Mouse (Mus musculus) erythroblast, embryonic 14.5 days (primary cell): ENCODE data around the gene Btnl4. TPM values are rescaled to one million over a fixed set of nuclear protein-coding genes. Genes with fewer than 3 reads are reported as not detected.

Source experiments
- H3K27me3 ChIP-seq: 2 replicates; pipeline ENCODE4 v1.6.1; 2012; ENCODE audit warnings: inconsistent platforms; ENCODE audit not compliant: control insufficient read depth
- H3K36me3 ChIP-seq: 2 replicates; pipeline ENCODE4 v1.6.1; 2012; ENCODE audit warnings: mild to moderate bottlenecking, inconsistent platforms; ENCODE audit not compliant: control insufficient read depth
- H3K4me1 ChIP-seq: 2 replicates; pipeline ENCODE4 v1.6.1; 2012; ENCODE audit warnings: inconsistent platforms; ENCODE audit not compliant: control insufficient read depth
- H3K4me3 ChIP-seq: replicated peaks from 2 replicates; pipeline ENCODE3; 2012; ENCODE audit warnings: moderate library complexity, mild to moderate bottlenecking, inconsistent platforms
- H3K9me3 ChIP-seq: 2 replicates; pipeline ENCODE4 v1.6.1; 2012; ENCODE audit warnings: low read length, inconsistent platforms, mixed read lengths; ENCODE audit not compliant: control insufficient read depth
- GATA1 ChIP-seq: IDR thresholded peaks from 2 replicates; pipeline ENCODE4 v1.6.1; 2012; ENCODE audit warnings: low read length, inconsistent platforms, mixed read lengths
- TAL1 ChIP-seq: IDR thresholded peaks from 3 replicates; pipeline ENCODE4 v1.6.1; 2012; ENCODE audit warnings: low read length, inconsistent platforms, mixed read lengths
- polyA plus RNA-seq: library from polyadenylated mRNA; stranded (reverse); fragments of >175 nt; gene quantifications from 2 replicates; pipeline ENCODE4 v1.2.3, GENCODE M21; 2012

The Btnl4 gene
- polyA plus RNA-seq, 1 experiment, result 0.02 TPM

DNA sequence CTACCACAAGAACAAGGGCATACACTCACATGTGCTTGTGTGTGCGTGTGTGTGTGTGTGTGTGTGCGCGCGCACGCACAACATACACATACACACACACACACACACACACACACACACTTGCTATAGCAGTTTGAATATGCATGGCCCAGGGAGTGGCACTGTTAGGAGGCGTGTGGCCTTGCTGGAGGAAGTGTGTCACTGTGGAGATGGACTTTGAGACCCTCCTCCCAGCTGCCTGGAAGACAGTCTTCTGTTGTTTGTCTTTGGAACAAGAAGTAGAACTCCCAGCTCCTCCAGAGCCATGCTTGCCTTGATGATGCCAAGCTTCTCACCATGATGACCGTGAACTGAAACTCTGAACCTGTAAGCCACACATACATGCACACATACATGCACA, 35.1 kb downstream of the Btnl4 start:
- Histone ChIP-seq H3K4me1 (no peaks in the 10 kb centered on the region), H3K9me3 (no peaks in the 10 kb centered on the region), H3K4me3 (no peak overlapping the region), H3K36me3 (no peaks in the 10 kb centered on the region), H3K27me3 (no peaks in the 10 kb centered on the region)
- TF ChIP-seq TAL1 (no peak), GATA1 (no peak)

DNA sequence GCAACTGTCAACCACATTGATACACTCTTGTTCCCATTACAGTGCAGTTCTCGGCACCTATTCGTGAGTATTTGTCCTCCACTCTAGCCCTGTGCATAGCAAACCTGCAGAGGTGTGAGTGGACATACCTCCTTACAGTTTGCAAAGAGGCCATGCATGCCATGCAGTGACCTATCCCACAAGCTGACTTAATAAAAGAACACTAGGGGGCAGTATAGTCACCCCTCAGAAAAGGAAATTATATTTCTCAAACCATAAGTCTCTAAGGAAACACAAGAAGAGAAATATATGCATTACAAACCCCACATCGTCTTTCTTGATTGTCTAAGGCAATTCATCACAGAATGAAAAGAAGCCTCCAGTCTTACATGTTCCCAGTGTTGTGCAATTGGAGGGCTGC, 37.3 kb downstream of the Btnl4 start:
- Histone ChIP-seq H3K4me1 (no peaks in the 10 kb centered on the region), H3K9me3 (peaks cover 3% of the 10 kb centered on the region; the same call in 1 of the 2 replicates), H3K4me3 (no peak overlapping the region), H3K27me3 (no peaks in the 10 kb centered on the region), H3K36me3 (no peaks in the 10 kb centered on the region)
- no peak for TF ChIP-seq GATA1
- no peak for TF ChIP-seq TAL1

DNA sequence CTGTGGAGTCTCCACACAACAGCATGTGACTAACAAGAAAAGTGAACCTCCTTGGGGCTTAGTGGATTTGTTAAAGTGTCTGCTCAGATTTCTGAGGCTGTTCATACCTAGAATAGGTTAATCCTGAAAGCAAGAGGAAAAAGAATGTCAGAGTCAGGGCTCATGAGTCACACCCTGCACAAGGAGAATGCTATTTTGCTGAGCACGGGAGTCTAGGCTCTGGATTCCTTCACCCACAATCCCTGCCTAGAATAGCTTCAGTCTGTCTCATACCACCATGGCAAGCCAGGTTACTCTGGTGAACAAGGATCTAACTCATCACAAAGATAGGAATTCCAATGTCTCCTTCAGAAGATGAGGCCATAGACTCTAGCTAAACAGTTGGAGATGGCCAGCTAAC, 38.5 kb downstream of the Btnl4 start:
- H3K4me3 ChIP-seq, result no peak overlapping the region
- peaks cover 3% of the 10 kb centered on the region; the same call in 1 of the 2 replicates for H3K9me3 ChIP-seq
- H3K27me3 ChIP-seq, result no peaks in the 10 kb centered on the region
- H3K4me1 ChIP-seq, result no peaks in the 10 kb centered on the region
- H3K36me3 ChIP-seq, result no peaks in the 10 kb centered on the region
- TF ChIP-seq TAL1 (no peak), GATA1 (no peak)

DNA sequence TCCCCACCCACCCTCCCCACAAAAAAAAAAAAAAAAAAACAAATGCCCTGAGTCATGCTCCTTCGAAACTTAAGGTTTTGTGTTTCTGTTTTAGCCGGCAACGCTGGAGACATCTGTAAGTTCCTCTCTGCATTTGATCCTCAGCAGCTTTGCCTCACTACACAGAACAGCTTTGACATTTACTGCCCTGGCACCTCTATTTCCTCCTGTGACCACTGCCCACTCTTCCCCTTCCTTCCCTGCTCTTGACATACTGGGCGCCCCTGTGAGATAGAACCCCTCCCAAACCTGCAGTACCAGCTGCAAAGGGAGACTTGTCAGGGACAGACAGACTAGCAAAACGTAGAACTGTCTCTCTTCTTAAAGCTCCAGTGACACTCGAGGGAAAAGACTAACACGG, 39.5 kb downstream of the Btnl4 start:
- H3K36me3 ChIP-seq, result no peaks in the 10 kb centered on the region
- H3K9me3 ChIP-seq, result peaks cover 3% of the 10 kb centered on the region; the same call in 1 of the 2 replicates
- H3K4me1 ChIP-seq, result no peaks in the 10 kb centered on the region
- H3K27me3 ChIP-seq, result no peaks in the 10 kb centered on the region
- no peak for TF ChIP-seq GATA1
- TF ChIP-seq TAL1, result no peak
- H3K4me3 ChIP-seq, result no peak overlapping the region

DNA sequence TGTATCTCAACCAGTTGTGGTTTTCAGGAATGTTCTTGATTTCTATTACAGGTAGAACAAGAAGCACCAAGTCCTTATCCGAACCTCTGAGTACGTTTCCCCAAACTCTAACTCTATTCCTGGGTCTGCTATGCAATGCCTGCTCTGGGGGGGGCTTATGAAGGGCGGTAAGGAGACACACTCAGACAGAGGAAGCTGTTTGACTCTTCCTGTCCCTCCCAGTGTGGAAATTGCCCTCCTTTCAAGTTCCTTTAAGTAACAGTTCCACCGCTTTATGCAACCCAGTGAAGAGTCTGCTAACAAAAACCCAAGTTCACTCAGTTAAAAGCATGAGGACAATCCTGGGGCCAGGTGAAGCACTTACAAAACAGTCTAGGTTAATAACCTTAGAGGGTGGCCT, 40.0 kb downstream of the Btnl4 start:
- no peaks in the 10 kb centered on the region for H3K27me3 ChIP-seq
- peaks cover 3% of the 10 kb centered on the region; the same call in 1 of the 2 replicates for H3K9me3 ChIP-seq
- no peaks in the 10 kb centered on the region for H3K36me3 ChIP-seq
- no peaks in the 10 kb centered on the region for H3K4me1 ChIP-seq
- TF ChIP-seq TAL1 (no peak), GATA1 (no peak)
- H3K4me3 ChIP-seq, result no peak overlapping the region

DNA sequence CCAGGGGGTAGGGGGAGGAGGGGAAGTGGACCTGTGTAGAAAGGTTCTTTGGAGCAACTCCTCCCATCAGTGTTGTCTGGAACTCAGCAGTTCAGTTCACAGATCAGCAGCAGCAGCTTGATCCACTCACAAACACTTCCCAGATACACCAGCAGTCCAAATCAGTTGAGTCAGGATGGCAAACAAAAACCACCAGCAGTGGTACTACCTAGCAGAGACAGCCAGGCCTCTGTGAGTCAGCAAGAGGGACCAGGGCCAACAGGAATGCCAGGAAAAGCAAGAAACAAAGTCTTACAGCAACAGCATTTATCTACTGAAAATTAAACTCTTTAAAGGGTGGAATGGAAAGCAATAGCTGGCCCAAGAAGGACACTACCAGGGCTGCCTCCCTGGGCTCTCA, 49.5 kb downstream of the Btnl4 start:
- Histone ChIP-seq H3K36me3 (no peaks in the 10 kb centered on the region), H3K27me3 (no peaks in the 10 kb centered on the region), H3K9me3 (no peaks in the 10 kb centered on the region), H3K4me3 (no peak overlapping the region), H3K4me1 (no peaks in the 10 kb centered on the region)
- no peak for TF ChIP-seq TAL1
- TF ChIP-seq GATA1, result no peak

DNA sequence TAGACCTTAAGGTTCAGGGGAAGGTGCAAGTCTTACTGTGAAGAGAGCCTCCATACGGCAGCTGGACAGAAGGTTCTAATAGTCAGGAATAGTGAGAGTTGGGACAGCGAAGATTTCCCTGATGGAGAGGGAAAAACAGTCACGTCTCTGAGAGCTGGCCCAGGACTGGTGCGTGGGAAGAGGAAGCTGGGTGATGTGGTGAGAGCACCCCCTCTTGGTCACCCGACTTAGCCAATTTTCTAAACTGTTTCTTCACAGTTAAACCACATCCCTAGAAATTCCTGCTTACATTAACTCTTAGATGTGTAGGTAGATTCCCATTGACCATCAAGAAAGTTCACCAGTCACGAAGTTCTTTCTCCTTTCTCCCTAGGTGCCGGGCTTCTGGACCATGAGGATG, 57.1 kb downstream of the Btnl4 start:
- Histone ChIP-seq H3K27me3 (no peaks in the 10 kb centered on the region), H3K4me1 (no peaks in the 10 kb centered on the region), H3K9me3 (no peaks in the 10 kb centered on the region), H3K36me3 (no peaks in the 10 kb centered on the region), H3K4me3 (no peak overlapping the region)
- TF ChIP-seq TAL1 (no peak), GATA1 (no peak)

Other genes with a start within 250 kb of the Btnl4 start
- gene H2-Ob, start 238.4 kb downstream of the Btnl4 start, polyA plus RNA-seq, result not detected in 2 replicates
- gene H2-Ab1, start 219.6 kb downstream of the Btnl4 start, polyA plus RNA-seq, result 0.14 TPM in 1 of 2 replicates, not detected in the other
- gene H2-Aa, start 189.5 kb downstream of the Btnl4 start, polyA plus RNA-seq, result not detected in 2 replicates
- 0.05 TPM in 1 of 2 replicates, not detected in the other for gene H2-Eb1, start 171.5 kb downstream of the Btnl4 start, polyA plus RNA-seq
- not detected in 2 replicates for gene H2-Eb2, start 151.7 kb downstream of the Btnl4 start, polyA plus RNA-seq
- gene Btnl2, start 122.5 kb downstream of the Btnl4 start, polyA plus RNA-seq, result not detected in 2 replicates
- not detected in 2 replicates for gene Btnl1, start 100.2 kb downstream of the Btnl4 start, polyA plus RNA-seq
- not detected in 2 replicates for gene BC051142, start 78.5 kb downstream of the Btnl4 start, polyA plus RNA-seq
- not detected in 2 replicates for gene Btnl6, start 40.0 kb upstream of the Btnl4 start, polyA plus RNA-seq
- gene Notch4, start 87.0 kb upstream of the Btnl4 start, polyA plus RNA-seq, result 0.16 and 0.17 TPM in 2 replicates
- gene Gpsm3, start 112.5 kb upstream of the Btnl4 start, polyA plus RNA-seq, result 1.2 and 1.3 TPM in 2 replicates
- gene Pbx2, start 113.9 kb upstream of the Btnl4 start, polyA plus RNA-seq, result 11.4 and 11.5 TPM in 2 replicates
- gene Ager, start 120.5 kb upstream of the Btnl4 start, polyA plus RNA-seq, result 0.33 and 0.46 TPM in 2 replicates
- 16.2 and 16.8 TPM in 2 replicates for gene Rnf5, start 126.4 kb upstream of the Btnl4 start, polyA plus RNA-seq
- gene Agpat1, start 126.9 kb upstream of the Btnl4 start, polyA plus RNA-seq, result 16.1 and 18.7 TPM in 2 replicates
- 0.03 and 0.05 TPM in 2 replicates for gene Egfl8, start 138.7 kb upstream of the Btnl4 start, polyA plus RNA-seq
- 1.4 and 1.7 TPM in 2 replicates for gene Ppt2, start 151.2 kb upstream of the Btnl4 start, polyA plus RNA-seq
- gene Prrt1, start 152.2 kb upstream of the Btnl4 start, polyA plus RNA-seq, result not detected in 2 replicates
- 0.48 and 0.56 TPM in 2 replicates for gene Fkbpl, start 167.4 kb upstream of the Btnl4 start, polyA plus RNA-seq
- gene Atf6b, start 169.8 kb upstream of the Btnl4 start, polyA plus RNA-seq, result 7.7 and 7.8 TPM in 2 replicates
- under 0.01 TPM in 1 of 2 replicates, not detected in the other for gene Tnxb, start 193.2 kb upstream of the Btnl4 start, polyA plus RNA-seq